Mouse (Mus musculus): ENCODE measurements around the gene Rai14. TPM values are rescaled to one million over a fixed set of nuclear protein-coding genes. Genes with fewer than 3 reads are reported as not detected.

Rai14 gene
- polyA plus RNA-seq, 1 experiment = not detected

GRCm38 (mm10) chr15:10656146-10656545 lies 58.3 kb downstream of the Rai14 start:
- TF ChIP-seq POLR2A (IDR thresholded peaks at IDR 0.05; ENCODE audit: insufficient read depth, low read depth, low read length) = no peak
- no peak for TF ChIP-seq CTCF (IDR thresholded peaks at IDR 0.05; ENCODE audit: insufficient read depth, low read depth, low read length)
- Histone ChIP-seq H3K4me3 (ENCODE audit: insufficient read depth, low read depth, low read length) (no peak overlapping the region), H3K4me1 (ENCODE audit: control insufficient read depth, insufficient read depth, low read length) (no peaks in the 10 kb centered on the region), H3K27ac (ENCODE audit: insufficient read depth, low read depth, low read length) (no peak overlapping the region)
- WGBS = 70% methylated on average over 5 of the region's 5 CpGs

GRCm38 (mm10) chr15:10655151-10655905 lies 59.1 kb downstream of the Rai14 start:
- TF ChIP-seq CTCF (IDR thresholded peaks at IDR 0.05; ENCODE audit: insufficient read depth, low read depth, low read length) (no peak), POLR2A (IDR thresholded peaks at IDR 0.05; ENCODE audit: insufficient read depth, low read depth, low read length) (no peak)
- 35% methylated on average over 8 of the region's 8 CpGs for WGBS
- Histone ChIP-seq H3K27ac (ENCODE audit: insufficient read depth, low read depth, low read length) (no peak overlapping the region), H3K4me1 (ENCODE audit: control insufficient read depth, insufficient read depth, low read length) (no peaks in the 10 kb centered on the region), H3K4me3 (ENCODE audit: insufficient read depth, low read depth, low read length) (no peak overlapping the region)

GRCm38 (mm10) chr15:10654696-10655095 lies 59.7 kb downstream of the Rai14 start:
- no peak overlapping the region for H3K27ac ChIP-seq (ENCODE audit: insufficient read depth, low read depth, low read length)
- H3K4me3 ChIP-seq (ENCODE audit: insufficient read depth, low read depth, low read length) = no peak overlapping the region
- 43% methylated on average over 1 of the region's 1 CpGs for WGBS
- H3K4me1 ChIP-seq (ENCODE audit: control insufficient read depth, insufficient read depth, low read length) = no peaks in the 10 kb centered on the region
- TF ChIP-seq CTCF (IDR thresholded peaks at IDR 0.05; ENCODE audit: insufficient read depth, low read depth, low read length) (no peak), POLR2A (IDR thresholded peaks at IDR 0.05; ENCODE audit: insufficient read depth, low read depth, low read length) (no peak)

GRCm38 (mm10) chr15:10652931-10653475 lies 61.4 kb downstream of the Rai14 start:
- 98% methylated on average over 2 of the region's 2 CpGs for WGBS
- TF ChIP-seq POLR2A (IDR thresholded peaks at IDR 0.05; ENCODE audit: insufficient read depth, low read depth, low read length) (no peak), CTCF (IDR thresholded peaks at IDR 0.05; ENCODE audit: insufficient read depth, low read depth, low read length) (no peak)
- H3K27ac ChIP-seq (ENCODE audit: insufficient read depth, low read depth, low read length) = no peak overlapping the region
- peaks cover 3% of the 10 kb centered on the region; the same call in 1 of the 2 replicates for H3K4me1 ChIP-seq (ENCODE audit: control insufficient read depth, insufficient read depth, low read length)
- no peak overlapping the region for H3K4me3 ChIP-seq (ENCODE audit: insufficient read depth, low read depth, low read length)

- Histone ChIP-seq H3K27ac (ENCODE audit: insufficient read depth, low read depth, low read length) (no peak overlapping the region), H3K4me3 (ENCODE audit: insufficient read depth, low read depth, low read length) (no peak overlapping the region), H3K4me1 (ENCODE audit: control insufficient read depth, insufficient read depth, low read length) (peaks cover 3% of the 10 kb centered on the region; the same call in 1 of the 2 replicates)
- TF ChIP-seq POLR2A (IDR thresholded peaks at IDR 0.05; ENCODE audit: insufficient read depth, low read depth, low read length) (no peak), CTCF (IDR thresholded peaks at IDR 0.05; ENCODE audit: insufficient read depth, low read depth, low read length) (no peak)
- WGBS = 37% methylated on average over 6 of the region's 6 CpGs
Observed at GRCm38 (mm10) chr15:10648372-10649109, 65.9 kb downstream of the Rai14 start.

- TF ChIP-seq POLR2A (IDR thresholded peaks at IDR 0.05; ENCODE audit: insufficient read depth, low read depth, low read length) (no peak), CTCF (IDR thresholded peaks at IDR 0.05; ENCODE audit: insufficient read depth, low read depth, low read length) (no peak)
- Histone ChIP-seq H3K4me3 (ENCODE audit: insufficient read depth, low read depth, low read length) (no peak overlapping the region), H3K27ac (ENCODE audit: insufficient read depth, low read depth, low read length) (no peak overlapping the region), H3K4me1 (ENCODE audit: control insufficient read depth, insufficient read depth, low read length) (peaks cover 3% of the 10 kb centered on the region; the same call in 1 of the 2 replicates)
- WGBS = 87% methylated on average over 5 of the region's 5 CpGs
Observed at GRCm38 (mm10) chr15:10646297-10646696, 68.1 kb downstream of the Rai14 start.

- TF ChIP-seq POLR2A (IDR thresholded peaks at IDR 0.05; ENCODE audit: insufficient read depth, low read depth, low read length) = no peak
- TF ChIP-seq CTCF (IDR thresholded peaks at IDR 0.05; ENCODE audit: insufficient read depth, low read depth, low read length) = no peak
- peaks cover 3% of the 10 kb centered on the region; the same call in 1 of the 2 replicates for H3K4me1 ChIP-seq (ENCODE audit: control insufficient read depth, insufficient read depth, low read length)
- WGBS = 65% methylated on average over 8 of the region's 8 CpGs
Observed at GRCm38 (mm10) chr15:10645101-10645500, 69.3 kb downstream of the Rai14 start.

GRCm38 (mm10) chr15:10643819-10644218 lies 70.6 kb downstream of the Rai14 start:
- no peak overlapping the region for H3K27ac ChIP-seq (ENCODE audit: insufficient read depth, low read depth, low read length)
- TF ChIP-seq POLR2A (IDR thresholded peaks at IDR 0.05; ENCODE audit: insufficient read depth, low read depth, low read length) (no peak), CTCF (IDR thresholded peaks at IDR 0.05; ENCODE audit: insufficient read depth, low read depth, low read length) (no peak)
- WGBS = 88% methylated on average over 3 of the region's 3 CpGs

More at GRCm38 (mm10) chr15:10645101-10645500, 69.3 kb downstream of the Rai14 start:
- no peak overlapping the region for H3K27ac ChIP-seq (ENCODE audit: insufficient read depth, low read depth, low read length)
- H3K4me3 ChIP-seq (ENCODE audit: insufficient read depth, low read depth, low read length) = no peak overlapping the region

GRCm38 (mm10) chr15:10643224-10643623 lies 71.2 kb downstream of the Rai14 start:
- WGBS = 50% methylated on average over 4 of the region's 4 CpGs
- H3K4me1 ChIP-seq (ENCODE audit: control insufficient read depth, insufficient read depth, low read length) = peaks cover under 1% of the 10 kb centered on the region; the same call in 1 of the 2 replicates
- no peak overlapping the region for H3K4me3 ChIP-seq (ENCODE audit: insufficient read depth, low read depth, low read length)
- no peak overlapping the region for H3K27ac ChIP-seq (ENCODE audit: insufficient read depth, low read depth, low read length)
- TF ChIP-seq CTCF (IDR thresholded peaks at IDR 0.05; ENCODE audit: insufficient read depth, low read depth, low read length) = no peak
- no peak for TF ChIP-seq POLR2A (IDR thresholded peaks at IDR 0.05; ENCODE audit: insufficient read depth, low read depth, low read length)

More at GRCm38 (mm10) chr15:10643819-10644218, 70.6 kb downstream of the Rai14 start:
- Histone ChIP-seq H3K4me3 (ENCODE audit: insufficient read depth, low read depth, low read length) (no peak overlapping the region), H3K4me1 (ENCODE audit: control insufficient read depth, insufficient read depth, low read length) (peaks cover 3% of the 10 kb centered on the region; the same call in 1 of the 2 replicates)

Data from olfactory bulb, adult 2 months (tissue).